Comparison of ENCODE assay signal across 8 mouse cellular contexts in genomic region chr2:167833290-167833953, GRCm38 (mm10).
DNase-seq lines count a peak whose midpoint lies in the region; ATAC-seq and TF ChIP-seq lines count a peak whose summit lies in the region.

No protein-coding gene starts in this region.

- in situ Hi-C loops in Patski (cut with MboI; ENCODE audit: low pct_unique_long_range_greater_than_20kb), result loop anchor here (10.0 kb wide), 1 partner anchor 51 kb away; no protein-coding TSS in a partner anchor

- no peak for TF ChIP-seq CTCF in Patski (IDR thresholded peaks at IDR 0.05)
- peak; percentile 24; the same call in 1 of the 2 replicates for TF ChIP-seq CTCF in brain, embryonic 14.5 days (IDR thresholded peaks at IDR 0.05; ENCODE audit: borderline replicate concordance, extremely low read depth, insufficient read depth, insufficient read length)

- CTCF ChIA-PET in Patski (lab: Charles Lee), result interaction anchor here (1.3 to 1.6 kb wide), 2 partner anchors 64 to 72 kb away, joined by 3 to 5 read pairs; no protein-coding TSS in a partner anchor

- no peaks in the 10 kb centered on the region for H3K27me3 ChIP-seq in Patski

- DNase-seq in Patski (ENCODE audit: low read depth, low spot score), result peak; percentile 89
- DNase-seq in brain, embryonic 14.5 days (ENCODE audit: low read depth), result peak; percentile 52
- DNase-seq in heart, adult 8-10 months (ENCODE audit: low spot score), result peak; percentile 90
- DNase-seq in kidney, adult 11 months, result peak; percentile 79
- peak; percentile 95 to 97 for DNase-seq in lung, adult 18-20 months
- peak; percentile 29 for DNase-seq in retina, adult 2 months (ENCODE audit: low read depth, low spot score)
- DNase-seq in layer of hippocampus, postnatal 36 days, result no peak
- no peak for DNase-seq in frontal cortex, adult 2 months (ENCODE audit: extremely low spot score in 1 of 2, low spot score in 1 of 2)

- no peak for TF ChIP-seq POLR2A in brain, embryonic 14.5 days (IDR thresholded peaks at IDR 0.05; ENCODE audit: borderline replicate concordance, extremely low read depth, insufficient read depth, insufficient read length, poor library complexity, severe bottlenecking)

- ATAC-seq in Patski, result peak; percentile 48

- POLR2A ChIA-PET in Patski (lab: Charles Lee), result interaction anchor here (1.1 kb wide), 1 partner anchor 18 kb away, joined by 4 read pairs; no protein-coding TSS in a partner anchor

Comparison
In these comparisons a context has a peak if more than half of its experiments do, and no peak if none do; other contexts are left out.
1. DNase-seq: peak in Patski (single experiment), brain, embryonic 14.5 days (single experiment), heart, adult 8-10 months (single experiment), kidney, adult 11 months (single experiment), lung, adult 18-20 months (2 of 2) and retina, adult 2 months (single experiment); none in layer of hippocampus, postnatal 36 days (0 of 2) and frontal cortex, adult 2 months (0 of 2).